Mouse (Mus musculus) MEL (cell line): ENCODE measurements at regions not wholly inside any gene's neighbourhood (a gene's known extent, or its start where the extent isn't known, plus 50 kb on each side); places are given as distances from the start of the nearest gene placed in this dataset.
"Not testable (repeated sequence)": the region's sequence is repeated elsewhere in the genome, so short reads cannot be mapped to it uniquely, and the experiment has no call there.

Experiments
- DNase-seq: peaks from one replicate; pipeline ENCODE4 v3.0.0; 2011; ENCODE audit warnings: low read depth, low spot score
- H3K27ac ChIP-seq: 2 replicates; pipeline ENCODE4 v1.5.1; 2012; ENCODE audit warnings: low read depth, mild to moderate bottlenecking, control low read depth, low read length, moderate library complexity; ENCODE audit not compliant: control insufficient read depth
- H3K27me3 ChIP-seq, 2 experiments: fragments of 150-350 bp in 1 of 2; sonication (generic) in 1 of 2; 2 replicates each; pipeline ENCODE4 v1.6.1; 2012; ENCODE audit warnings: low read length in 2 of 2, mild to moderate bottlenecking in 2 of 2, improper control_type of control experiment in 1 of 2, moderate library complexity in 1 of 2; ENCODE audit not compliant: insufficient read depth in 2 of 2, control insufficient read depth in 1 of 2
- H3K36me3 ChIP-seq, 2 experiments: 2 replicates each; pipeline ENCODE4 v1.6.1; 2012 to 2014; ENCODE audit warnings: low read length in 2 of 2, improper control_type of control experiment in 1 of 2, inconsistent platforms in 1 of 2, mild to moderate bottlenecking in 1 of 2; ENCODE audit not compliant: insufficient read depth in 2 of 2, control insufficient read depth in 1 of 2
- H3K4me1 ChIP-seq, 2 experiments: fragments of 150-350 bp in 1 of 2; sonication (generic) in 1 of 2; 2 replicates each; pipeline ENCODE4 v1.6.1; 2012; ENCODE audit warnings: low read length in 2 of 2, improper control_type of control experiment in 1 of 2, mild to moderate bottlenecking in 1 of 2; ENCODE audit not compliant: insufficient read depth in 2 of 2, control insufficient read depth in 1 of 2
- H3K4me3 ChIP-seq, 2 experiments: fragments of 150-350 bp in 1 of 2; sonication (generic) in 1 of 2; 2 replicates each; pipeline ENCODE4 v1.5.1; 2012; ENCODE audit warnings: low read depth in 2 of 2, low read length in 2 of 2, mild to moderate bottlenecking in 2 of 2, moderate library complexity in 2 of 2, control low read depth in 1 of 2, improper control_type of control experiment in 1 of 2; ENCODE audit not compliant: control insufficient read depth in 1 of 2, insufficient read depth in 1 of 2
- H3K79me2 ChIP-seq: 2 replicates; pipeline ENCODE4 v1.6.1; 2012; ENCODE audit warnings: mild to moderate bottlenecking, low read length, moderate library complexity; ENCODE audit not compliant: control insufficient read depth, poor library complexity, insufficient read depth
- H3K9ac ChIP-seq: 2 replicates; pipeline ENCODE4 v1.6.1; 2012; ENCODE audit warnings: low read depth, mild to moderate bottlenecking, control low read depth, low read length, moderate library complexity; ENCODE audit not compliant: control insufficient read depth, poor library complexity, severe bottlenecking
- H3K9me3 ChIP-seq: fragments of 150-350 bp; sonication (generic); replicated peaks from 2 replicates; pipeline ENCODE4 v1.6.1; 2012; ENCODE audit warnings: mild to moderate bottlenecking, low read length, improper control_type of control experiment, moderate library complexity; ENCODE audit not compliant: insufficient read depth
- BHLHE40 ChIP-seq: IDR thresholded peaks from 2 replicates; pipeline ENCODE4 v1.6.1; 2012; ENCODE audit warnings: low read depth, mild to moderate bottlenecking, inconsistent platforms, low read length, improper control_type of control experiment, borderline replicate concordance
- CHD1 ChIP-seq: IDR thresholded peaks from 2 replicates; pipeline ENCODE4 v1.6.1; 2012; ENCODE audit warnings: low read depth, mild to moderate bottlenecking, inconsistent platforms, low read length, improper control_type of control experiment
- ELF1 ChIP-seq: IDR thresholded peaks from 2 replicates; pipeline ENCODE4 v1.6.1; 2014; ENCODE audit warnings: low read depth, mild to moderate bottlenecking, inconsistent platforms, low read length, improper control_type of control experiment, moderate library complexity
- EP300 ChIP-seq, 2 experiments: IDR thresholded peaks; 2 replicates each; pipeline ENCODE4 v1.6.1; 2011; ENCODE audit warnings: improper control_type of control experiment in 2 of 2, low read length in 2 of 2, low read depth in 1 of 2, mild to moderate bottlenecking in 1 of 2
- ETS1 ChIP-seq: IDR thresholded peaks from 2 replicates; pipeline ENCODE4 v1.6.1; 2012; ENCODE audit warnings: low read depth, mild to moderate bottlenecking, inconsistent platforms, low read length, improper control_type of control experiment, moderate library complexity
- HCFC1 ChIP-seq: IDR thresholded peaks from 2 replicates; pipeline ENCODE4 v1.6.1; 2012; ENCODE audit warnings: low read depth, mild to moderate bottlenecking, inconsistent platforms, low read length, improper control_type of control experiment, moderate library complexity
- JUND ChIP-seq: IDR thresholded peaks from 2 replicates; pipeline ENCODE4 v1.6.1; 2011; ENCODE audit warnings: low read depth, mild to moderate bottlenecking, improper control_type of control experiment, low read length
- MAX ChIP-seq: IDR thresholded peaks from 2 replicates; pipeline ENCODE4 v1.6.1; 2011; ENCODE audit warnings: low read length, improper control_type of control experiment
- MXI1 ChIP-seq: IDR thresholded peaks from 2 replicates; pipeline ENCODE4 v1.6.1; 2011; ENCODE audit warnings: mild to moderate bottlenecking, low read depth, low read length, improper control_type of control experiment
- MYC ChIP-seq: IDR thresholded peaks from 2 replicates; pipeline ENCODE4 v1.6.1; 2011; ENCODE audit warnings: low read depth, mild to moderate bottlenecking, low read length, improper control_type of control experiment, moderate library complexity
- NELFE ChIP-seq: IDR thresholded peaks from 2 replicates; pipeline ENCODE4 v1.6.1; 2011; ENCODE audit warnings: low read depth, low read length, improper control_type of control experiment
- NRF1 ChIP-seq: IDR thresholded peaks from 2 replicates; pipeline ENCODE4 v1.6.1; 2014; ENCODE audit warnings: low read depth, mild to moderate bottlenecking, inconsistent platforms, low read length, improper control_type of control experiment, moderate library complexity; ENCODE audit not compliant: poor library complexity, insufficient read depth, severe bottlenecking
- POLR2A ChIP-seq, 2 experiments: IDR thresholded peaks; 2 replicates each; pipeline ENCODE4 v1.6.1; 2011 to 2012; ENCODE audit warnings: low read length in 2 of 2, mild to moderate bottlenecking in 2 of 2, control low read depth in 1 of 2, improper control_type of control experiment in 1 of 2, low read depth in 1 of 2, moderate library complexity in 1 of 2; ENCODE audit not compliant: control insufficient read depth in 1 of 2, insufficient read depth in 1 of 2, poor library complexity in 1 of 2
- POLR2AphosphoS5 ChIP-seq: IDR thresholded peaks from 2 replicates; pipeline ENCODE4 v1.6.1; 2012; ENCODE audit warnings: low read depth, borderline replicate concordance, mild to moderate bottlenecking, inconsistent platforms, low read length, moderate library complexity, mixed read lengths
- RCOR1 ChIP-seq: IDR thresholded peaks from 2 replicates; pipeline ENCODE4 v1.6.1; 2012; ENCODE audit warnings: low read depth, mild to moderate bottlenecking, inconsistent platforms, low read length, improper control_type of control experiment
- SIN3A ChIP-seq: IDR thresholded peaks from 2 replicates; pipeline ENCODE4 v1.6.1; 2012; ENCODE audit warnings: low read length, improper control_type of control experiment, inconsistent platforms
- TBP ChIP-seq: IDR thresholded peaks from 2 replicates; pipeline ENCODE4 v1.8.0; 2011; ENCODE audit warnings: low read depth, low read length, improper control_type of control experiment
- TCF12 ChIP-seq: IDR thresholded peaks from 2 replicates; pipeline ENCODE4 v1.6.1; 2014; ENCODE audit warnings: low read depth, mild to moderate bottlenecking, inconsistent platforms, low read length, improper control_type of control experiment, moderate library complexity
- USF1 ChIP-seq: IDR thresholded peaks from 2 replicates; pipeline ENCODE4 v1.6.1; 2014; ENCODE audit warnings: low read depth, mild to moderate bottlenecking, inconsistent platforms, low read length, improper control_type of control experiment, moderate library complexity
- ZNF384 ChIP-seq: IDR thresholded peaks from 2 replicates; pipeline ENCODE4 v1.6.1; 2012; ENCODE audit warnings: low read depth, mild to moderate bottlenecking, inconsistent platforms, low read length, improper control_type of control experiment

- Histone ChIP-seq H3K9ac (peak overlapping the region; percentile 70), H3K4me3 (peak overlapping the region; percentile 64 to 79), H3K27ac (peak overlapping the region; percentile 27; the same call in 1 of the 2 replicates)
- not testable (repeated sequence) for H3K27me3 ChIP-seq, H3K9me3 ChIP-seq, H3K36me3 ChIP-seq, H3K4me1 ChIP-seq, H3K79me2 ChIP-seq
- TF ChIP-seq ETS1: 0 out of 2 replicates have a peak, but pooled peaks have one; percentile 28
- peak; percentile 52; the same call in 1 of the 2 replicates for TF ChIP-seq MXI1
- DNase-seq: peak; percentile 63
These were observed 95.1 kb downstream of the Mtnr1a start for GRCm38 (mm10) chr8:45163990-45164389.

- Histone ChIP-seq H3K27me3 (no peaks in the 10 kb centered on the region), H3K9me3 (no peaks in the 10 kb centered on the region), H3K36me3 (no peaks in the 10 kb centered on the region), H3K4me1 (no peaks in the 10 kb centered on the region), H3K9ac (peak overlapping the region; percentile 70), H3K27ac (peak overlapping the region; percentile 84), H3K79me2 (no peaks in the 10 kb centered on the region), H3K4me3 (peak overlapping the region; percentile 64 to 79)
- TF ChIP-seq BHLHE40 (peak; percentile 79), TCF12 (0 out of 2 replicates have a peak, but pooled peaks have one; percentile 23), ELF1 (0 out of 2 replicates have a peak, but pooled peaks have one; percentile 4), NELFE (peak; percentile 30; the same call in 1 of the 2 replicates), RCOR1 (no peak), MAX (peak; percentile 81), SIN3A (peak; percentile 83), NRF1 (peak; percentile 84), USF1 (peak; percentile 71), POLR2AphosphoS5 (no peak), POLR2A (IDR thresholded peaks at IDR 0.05; ENCODE audit: control insufficient read depth in 1 of 2, insufficient read depth in 1 of 2, low read depth in 1 of 2, low read length in 2 of 2, poor library complexity in 1 of 2) (peak in 1 of 2 experiments; percentile 48; a peak in 1 of 4 replicates), HCFC1 (peak; percentile 43; the same call in 1 of the 2 replicates), CHD1 (no peak), MYC (0 out of 2 replicates have a peak, but pooled peaks have one; percentile 20), TBP (0 out of 2 replicates have a peak, but pooled peaks have one; percentile 21), ZNF384 (no peak), JUND (no peak), ETS1 (peak; percentile 36; the same call in 1 of the 2 replicates), MXI1 (peak; percentile 93), EP300 (IDR thresholded peaks at IDR 0.05; ENCODE audit: low read depth in 1 of 2, low read length in 2 of 2) (0 out of 4 replicates have a peak, but pooled peaks of 1 of the 2 experiments have one; percentile 29)
- peak; percentile 84 for DNase-seq
These were observed 96.2 kb downstream of the Mtnr1a start for GRCm38 (mm10) chr8:45165104-45165626.
